Mouse (Mus musculus) embryonic facial prominence, embryonic 13.5 days (tissue): Measurements from ENCODE around the gene Trank1. TPM values are rescaled to one million over a fixed set of nuclear protein-coding genes. Genes with fewer than 3 reads are reported as not detected.
A peak's percentile ranks its signal among the peaks of the same experiment; 100 is the strongest.

Experiments used
- ATAC-seq: fragments of 200-750 bp; cut with Nextera tagmentation; 2 replicates; pipeline ENCODE4 v1.8.0; 2017; ENCODE audit warnings: low read depth; ENCODE audit not compliant: insufficient number of reproducible peaks, insufficient read depth, low FRiP score, low TSS enrichment
- H3K27ac ChIP-seq: fragments of 300-500 bp; sonication (generic); 2 replicates; pipeline ENCODE4 v1.5.1; 2015; ENCODE audit warnings: moderate library complexity, mild to moderate bottlenecking, inconsistent platforms
- H3K27me3 ChIP-seq: fragments of 300-500 bp; sonication (generic); 2 replicates; pipeline ENCODE4 v1.6.1; 2015; ENCODE audit warnings: mild to moderate bottlenecking, inconsistent platforms
- H3K36me3 ChIP-seq: fragments of 300-500 bp; sonication (generic); 2 replicates; pipeline ENCODE4 v1.6.1; 2015; ENCODE audit warnings: mild to moderate bottlenecking, inconsistent platforms
- H3K4me1 ChIP-seq: fragments of 300-500 bp; sonication (generic); 2 replicates; pipeline ENCODE4 v1.6.1; 2015; ENCODE audit warnings: inconsistent platforms
- H3K4me2 ChIP-seq: fragments of 300-500 bp; sonication (generic); 2 replicates; pipeline ENCODE4 v1.6.1; 2015; ENCODE audit warnings: moderate library complexity, mild to moderate bottlenecking, inconsistent platforms
- H3K4me3 ChIP-seq: fragments of 300-500 bp; sonication (generic); 2 replicates; pipeline ENCODE4 v1.5.1; 2015; ENCODE audit warnings: mild to moderate bottlenecking, inconsistent platforms
- H3K9ac ChIP-seq: fragments of 300-500 bp; sonication (generic); 2 replicates; pipeline ENCODE4 v1.6.1; 2015; ENCODE audit warnings: mild to moderate bottlenecking, inconsistent platforms
- H3K9me3 ChIP-seq: fragments of 300-500 bp; sonication (generic); 2 replicates; pipeline ENCODE4 v1.6.1; 2016; ENCODE audit warnings: inconsistent platforms
- WGBS: fragments of 180-500 bp; shearing (Covaris S2); methylation state at CpG from one replicate; pipeline ENCODE4 v1.1.7; 2015; ENCODE audit warnings: mixed read lengths; 5-methylcytosine and 5-hydroxymethylcytosine counted together
- polyA plus RNA-seq: library from polyadenylated mRNA; unstranded; fragments of >200 nt; fragmentation: Nextera tagmentation; extraction: Ambion mirVana; gene quantifications from 2 replicates; pipeline ENCODE4 v1.2.1, GENCODE M21; 2015

The Trank1 gene
- polyA plus RNA-seq, 1 experiment from 2014 or later = 0.49 TPM

GRCm38 (mm10) chr9:111438904-111439835, 127.6 kb downstream of the Trank1 start, which contains the start of gene Dclk3:
Gene Dclk3, plus strand, starts transcription at chr9:111439081.
- no peak within 1 kb of the TSS for H3K27ac ChIP-seq
- H3K9me3 ChIP-seq = no peaks in the 10 kb centered on the region
- peaks cover 18% of the 10 kb centered on the region for H3K4me1 ChIP-seq
- peak within 1 kb of the TSS; percentile 55 for H3K4me3 ChIP-seq
- H3K36me3 ChIP-seq = no peaks in the 10 kb centered on the region
- peak; percentile 45; the same call in 1 of the 2 replicates for ATAC-seq
- H3K9ac ChIP-seq = peak within 1 kb of the TSS; percentile 70
- peak within 1 kb of the TSS; percentile 79 for H3K4me2 ChIP-seq
- WGBS = 3% methylated on average over 52 of the region's 57 CpGs
- H3K27me3 ChIP-seq = peaks cover 37% of the 10 kb centered on the region

- Histone ChIP-seq H3K4me2 (peak overlapping the region; percentile 79), H3K9me3 (no peaks in the 10 kb centered on the region), H3K27ac (no peak overlapping the region), H3K36me3 (no peaks in the 10 kb centered on the region), H3K9ac (no peak overlapping the region), H3K4me1 (peaks cover 20% of the 10 kb centered on the region), H3K27me3 (peaks cover 37% of the 10 kb centered on the region), H3K4me3 (peak overlapping the region; percentile 55)
- no peak for ATAC-seq
- 41% methylated on average over 8 of the region's 8 CpGs for WGBS
These were observed 128.3 kb downstream of the Trank1 start for GRCm38 (mm10) chr9:111439836-111440201.

GRCm38 (mm10) chr9:111440446-111440845, 128.9 kb downstream of the Trank1 start:
- Histone ChIP-seq H3K4me2 (peak overlapping the region; percentile 79), H3K4me1 (peaks cover 20% of the 10 kb centered on the region), H3K4me3 (0 out of 2 replicates have a peak overlapping the region, but pooled peaks have one; percentile 55)

GRCm38 (mm10) chr9:111441151-111441550, 129.6 kb downstream of the Trank1 start:
- H3K4me1 ChIP-seq = peaks cover 20% of the 10 kb centered on the region
- H3K27ac ChIP-seq = no peak overlapping the region
- peaks cover 37% of the 10 kb centered on the region for H3K27me3 ChIP-seq
- H3K36me3 ChIP-seq = no peaks in the 10 kb centered on the region
- no peak overlapping the region for H3K9ac ChIP-seq
- 86% methylated on average over 2 of the region's 2 CpGs for WGBS
- ATAC-seq = no peak
- no peak overlapping the region for H3K4me2 ChIP-seq
- no peaks in the 10 kb centered on the region for H3K9me3 ChIP-seq
- no peak overlapping the region for H3K4me3 ChIP-seq

More at GRCm38 (mm10) chr9:111440446-111440845, 128.9 kb downstream of the Trank1 start:
- 81% methylated on average over 6 of the region's 6 CpGs for WGBS
- H3K27me3 ChIP-seq = peaks cover 37% of the 10 kb centered on the region
- H3K27ac ChIP-seq = no peak overlapping the region
- H3K36me3 ChIP-seq = no peaks in the 10 kb centered on the region
- ATAC-seq = no peak
- no peak overlapping the region for H3K9ac ChIP-seq
- H3K9me3 ChIP-seq = no peaks in the 10 kb centered on the region

Other genes with a start within 250 kb of the Trank1 start
- 41.7 and 47.3 TPM in 2 replicates for gene Lrrfip2, start 194.1 kb upstream of the Trank1 start, polyA plus RNA-seq
- gene Mlh1, start 39.9 kb upstream of the Trank1 start, polyA plus RNA-seq = 35.3 and 39.1 TPM in 2 replicates
- 32.0 and 37.2 TPM in 2 replicates for gene Epm2aip1, start 39.8 kb upstream of the Trank1 start, polyA plus RNA-seq
- 4.4 and 5.6 TPM in 2 replicates for gene Dclk3, start 127.3 kb downstream of the Trank1 start, polyA plus RNA-seq